ENCODE assay signal across 7 mouse cellular contexts in the genomic region with DNA sequence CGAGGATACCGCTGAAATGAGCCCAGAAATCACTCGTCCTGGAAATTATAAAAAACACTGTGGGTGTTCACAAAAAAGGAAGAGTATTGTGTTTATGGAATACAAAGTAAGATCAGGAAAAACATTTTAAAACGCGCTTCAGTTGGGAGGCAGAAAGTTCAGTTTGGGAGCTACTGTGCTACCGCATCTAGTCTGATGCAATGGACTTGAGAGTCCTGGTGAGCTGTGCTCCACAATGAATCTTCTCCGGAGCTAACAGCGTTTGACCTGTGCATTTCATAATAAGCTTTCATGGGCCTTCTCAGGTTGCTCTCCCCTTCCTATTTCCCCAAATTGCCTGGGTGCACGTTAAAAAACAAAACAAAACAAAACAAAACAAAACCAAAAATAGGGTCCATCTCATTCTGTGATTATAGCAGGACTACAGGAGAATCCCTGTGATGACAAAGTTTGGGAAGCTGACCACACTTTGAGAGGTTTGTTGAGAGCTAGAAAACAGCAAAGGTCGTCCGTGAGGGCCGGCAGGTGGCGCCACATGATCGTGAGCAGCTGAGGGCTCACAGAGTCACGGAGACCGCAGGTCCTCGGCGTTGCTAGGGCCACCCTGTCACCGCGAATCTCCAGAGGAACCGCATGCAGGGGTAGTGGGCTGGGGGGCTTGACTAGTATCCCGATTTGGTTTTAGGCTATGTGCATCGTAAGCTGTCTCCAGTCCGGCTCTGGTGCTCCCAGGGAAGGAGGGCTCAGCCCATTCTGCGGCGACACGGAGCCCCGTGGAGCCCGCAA. TPM values are rescaled to one million over a fixed set of nuclear protein-coding genes. Genes with fewer than 3 reads are reported as not detected.
DNase-seq lines count a peak whose midpoint lies in the region; ATAC-seq and TF ChIP-seq lines count a peak whose summit lies in the region.

No protein-coding gene starts in this region.

- no peaks in the 10 kb centered on the region for H3K27me3 ChIP-seq in kidney, adult 2 months (replicated peaks; ENCODE audit: control insufficient read depth, insufficient read depth, low read length)
- H3K27me3 ChIP-seq in limb, embryonic 12.5 days = peaks cover 45% of the 10 kb centered on the region
- H3K27me3 ChIP-seq in midbrain, embryonic 14.5 days (ENCODE audit: control insufficient read depth, insufficient read depth, low read length) = peaks cover 12% of the 10 kb centered on the region

- H3K4me2 ChIP-seq in limb, embryonic 12.5 days = peak overlapping the region; percentile 99
- peak overlapping the region; percentile 100 for H3K4me2 ChIP-seq in midbrain, embryonic 14.5 days (ENCODE audit: low read length)

- peak; percentile 53 for ATAC-seq in granulocyte monocyte progenitor cell, adult 5-6 weeks (replicated peaks; ENCODE audit: poor library complexity, severe bottlenecking)
- peak; percentile 66 for ATAC-seq in limb, embryonic 12.5 days (ENCODE audit: insufficient number of reproducible peaks, insufficient read depth, low FRiP score, low TSS enrichment, low read depth)
- ATAC-seq in midbrain, embryonic 14.5 days (ENCODE audit: low FRiP score, low TSS enrichment) = peak; percentile 65

- H3K9me3 ChIP-seq in limb, embryonic 12.5 days = no peaks in the 10 kb centered on the region
- H3K9me3 ChIP-seq in midbrain, embryonic 14.5 days (ENCODE audit: control insufficient read depth, low read length) = no peaks in the 10 kb centered on the region

- DNase-seq in adrenal gland, adult 8-10 months = peak; percentile 81
- DNase-seq in embryo, embryonic 9.5 days (ENCODE audit: extremely low spot score) = peak; percentile 79
- peak; percentile 93 for DNase-seq in kidney, adult 2 months
- peak; percentile 93 for DNase-seq in midbrain, embryonic 14.5 days
- DNase-seq in spleen, adult 12 weeks (ENCODE audit: low spot score) = peak; percentile 80

- no peaks in the 10 kb centered on the region for H3K36me3 ChIP-seq in kidney, adult 2 months (ENCODE audit: control insufficient read depth, insufficient read depth, low read length)
- no peaks in the 10 kb centered on the region for H3K36me3 ChIP-seq in limb, embryonic 12.5 days
- no peaks in the 10 kb centered on the region for H3K36me3 ChIP-seq in midbrain, embryonic 14.5 days (ENCODE audit: control insufficient read depth, insufficient read depth, low read length)

- no peak for TF ChIP-seq POLR2A in kidney, adult 2 months (IDR thresholded peaks at IDR 0.05; ENCODE audit: low read depth, low read length)

- WGBS in kidney, adult 2 months = 19% methylated on average over 29 of the region's 29 CpGs
- WGBS in limb, embryonic 12.5 days = 19% methylated on average over 29 of the region's 29 CpGs
- 18% methylated on average over 29 of the region's 29 CpGs for WGBS in midbrain, embryonic 14.5 days

- peak overlapping the region; percentile 44 for H3K4me3 ChIP-seq in kidney, adult 2 months (ENCODE audit: insufficient read depth, low read depth, low read length)
- H3K4me3 ChIP-seq in limb, embryonic 12.5 days (replicated peaks) = peak overlapping the region; percentile 79
- H3K4me3 ChIP-seq in midbrain, embryonic 14.5 days (replicated peaks; ENCODE audit: low read depth, low read length) = peak overlapping the region; percentile 85

- peak overlapping the region; percentile 26; the same call in 1 of the 2 replicates for H3K27ac ChIP-seq in kidney, adult 2 months (ENCODE audit: insufficient read depth, low read depth, low read length)
- H3K27ac ChIP-seq in limb, embryonic 12.5 days = no peak overlapping the region
- peak overlapping the region; percentile 74 for H3K27ac ChIP-seq in midbrain, embryonic 14.5 days (replicated peaks; ENCODE audit: low read depth, low read length)

- peak; percentile 97 for TF ChIP-seq CTCF in kidney, adult 2 months (conservative IDR thresholded peaks at IDR 0.05; ENCODE audit: insufficient read depth, insufficient read length, low read depth, low read length)

- H3K9ac ChIP-seq in limb, embryonic 12.5 days (replicated peaks) = no peak overlapping the region
- H3K9ac ChIP-seq in midbrain, embryonic 14.5 days (replicated peaks; ENCODE audit: low read length) = peak overlapping the region; percentile 36

- peaks cover 17% of the 10 kb centered on the region; the same call in 1 of the 2 replicates for H3K4me1 ChIP-seq in kidney, adult 2 months (ENCODE audit: control insufficient read depth, insufficient read depth, low read length)
- H3K4me1 ChIP-seq in limb, embryonic 12.5 days (replicated peaks) = peaks cover 22% of the 10 kb centered on the region
- H3K4me1 ChIP-seq in midbrain, embryonic 14.5 days (ENCODE audit: control insufficient read depth, insufficient read depth, low read length) = peaks cover 27% of the 10 kb centered on the region

RNA-seq across cellular contexts. Expression of gene Cnnm2, which starts 0.8 kb away (rescaled TPM):
- total RNA-seq in adrenal gland, adult 8-10 months (2022) = 10 to 100 TPM; 27.6 to 45.6 (median 37.6) TPM
- 5.3 and 12.1 TPM in 2 replicates for total RNA-seq in granulocyte monocyte progenitor cell, adult 5-6 weeks (2014; fragmentation: Nextera tagmentation)
- total RNA-seq in granulocyte monocyte progenitor cell, adult 5-6 weeks (2017) = 7.2 and 8.0 TPM in 2 replicates
- 26.4 and 36.1 TPM in 2 replicates for polyA plus RNA-seq in kidney, adult 2 months (2012; rRNA removed)
- polyA plus RNA-seq in limb, embryonic 12.5 days (2016; fragmentation: Nextera tagmentation; extraction: Ambion mirVana) = 2.8 and 2.9 TPM in 2 replicates
- polyA plus RNA-seq in midbrain, embryonic 14.5 days (2014; fragmentation: Nextera tagmentation; extraction: Ambion mirVana) = 7.9 and 8.1 TPM in 2 replicates

RNA-seq across cellular contexts. Expression of gene As3mt, which starts 53.3 kb away (rescaled TPM):
- total RNA-seq in adrenal gland, adult 8-10 months (2022) = 100 to 1,000 TPM; 111 to 133 (median 121) TPM
- total RNA-seq in granulocyte monocyte progenitor cell, adult 5-6 weeks (2014; fragmentation: Nextera tagmentation) = 47.6 and 53.1 TPM in 2 replicates
- 71.0 and 82.9 TPM in 2 replicates for total RNA-seq in granulocyte monocyte progenitor cell, adult 5-6 weeks (2017)
- 28.8 and 43.7 TPM in 2 replicates for polyA plus RNA-seq in kidney, adult 2 months (2012; rRNA removed)
- 34.6 and 37.5 TPM in 2 replicates for polyA plus RNA-seq in limb, embryonic 12.5 days (2016; fragmentation: Nextera tagmentation; extraction: Ambion mirVana)
- polyA plus RNA-seq in midbrain, embryonic 14.5 days (2014; fragmentation: Nextera tagmentation; extraction: Ambion mirVana) = 38.8 and 42.5 TPM in 2 replicates
